Mouse (Mus musculus) adrenal gland, adult 2 months (tissue): ENCODE results near the gene Edem3. TPM values are rescaled to one million over a fixed set of nuclear protein-coding genes. Genes with fewer than 3 reads are reported as not detected.
A peak's percentile ranks its signal among the peaks of the same experiment; 100 is the strongest.

Source experiments
- DNase-seq: peaks from one replicate; pipeline ENCODE4 v3.0.0; 2021
- polyA plus RNA-seq: library from polyadenylated mRNA; depleted of rRNA; stranded (reverse); fragments of >200 nt; gene quantifications from 2 replicates; pipeline ENCODE4 v1.2.3, GENCODE M21; 2012; rRNA removed
- total RNA-seq, 2 experiments: library from RNA; stranded (reverse); gene quantifications; 2 replicates each; pipeline ENCODE4 v1.2.3; 2021

Edem3 gene
- total and polyA plus RNA-seq, 3 experiments = 17.0 to 112 (median 77.7) TPM

- DNase-seq = no peak
Measured at GRCm38 (mm10) chr1:151863135-151863796, 108.1 kb downstream of the Edem3 start.

DNA sequence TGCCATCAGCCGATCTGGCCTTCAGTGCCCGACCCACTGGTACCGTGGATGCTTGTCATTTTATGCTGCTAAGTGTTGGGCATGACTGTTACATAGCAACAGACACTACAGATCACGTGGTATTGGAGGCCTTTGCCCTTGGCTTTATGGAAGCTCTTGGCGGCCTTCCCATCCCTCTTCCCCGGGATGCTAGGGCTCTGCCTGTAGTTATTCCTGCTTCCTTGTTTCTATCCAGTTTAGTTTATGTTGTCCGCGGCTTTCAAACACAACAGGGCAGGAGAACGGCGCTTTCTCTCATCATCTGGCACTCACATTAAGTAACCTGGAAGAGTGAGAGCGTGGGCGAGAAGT, 108.6 kb downstream of the Edem3 start:
- peak; percentile 68 for DNase-seq

DNA sequence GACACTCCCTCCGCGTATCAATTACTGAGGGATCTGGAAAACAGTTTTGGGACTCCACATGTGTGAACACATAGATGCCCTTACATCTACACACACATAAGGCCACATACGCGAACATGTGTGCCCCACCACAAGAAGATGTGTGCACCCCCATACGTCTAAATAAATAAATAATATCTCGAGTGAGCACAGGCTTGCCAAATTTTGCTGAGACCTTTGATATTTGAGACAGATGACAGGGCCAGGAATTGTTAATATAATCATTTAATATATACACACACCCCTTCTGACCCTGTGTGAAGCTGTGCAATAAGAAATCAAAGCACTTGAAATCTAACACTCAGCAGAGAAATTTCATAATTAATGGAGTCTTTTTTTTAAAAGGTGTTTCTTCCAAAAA, 109.2 kb downstream of the Edem3 start:
- DNase-seq = no peak

Other genes starting within 250 kb of the Edem3 start
- gene Fam129a, start 184.2 kb upstream of the Edem3 start, total RNA-seq = 100 to 1,000 TPM; 101 to 116 TPM
- gene Fam129a, start 184.2 kb upstream of the Edem3 start, polyA plus RNA-seq = 9.7 and 12.9 TPM in 2 replicates